Mouse (Mus musculus) MEL-GATA-1-ER (cell line): ENCODE results near the gene Rai1.
A peak's percentile ranks its signal among the peaks of the same experiment; 100 is the strongest.

Experiments
- DNase-seq: peaks from one replicate; pipeline ENCODE4 v3.0.0-alpha.2; 2012; ENCODE audit warnings: low read depth; ENCODE audit errors: extremely low read depth

Gene Rai1

DNA sequence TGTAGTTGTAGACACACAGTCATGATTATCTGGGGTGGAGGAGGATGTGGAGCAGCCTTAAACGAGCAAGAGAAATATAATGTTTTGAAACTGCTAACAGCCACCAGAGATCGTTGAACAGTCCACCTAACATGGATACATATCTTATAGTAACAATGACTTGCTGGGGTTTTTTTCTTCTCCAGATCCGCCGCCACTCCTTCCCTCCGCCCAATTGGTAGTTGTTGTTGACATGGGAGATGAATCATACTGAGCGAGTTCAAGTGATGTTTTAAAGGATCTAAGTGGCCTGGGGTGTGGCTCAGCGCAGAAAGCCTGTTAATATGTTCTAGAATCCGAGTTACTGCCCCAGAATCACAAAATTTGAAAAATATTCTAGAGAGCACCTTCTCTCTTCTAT lies 114.8 kb downstream of the Rai1 start:
- no peak for DNase-seq

GRCm38 (mm10) chr11:60220291-60220804 lies 115.5 kb downstream of the Rai1 start:
- DNase-seq, result peak; percentile 57

DNA sequence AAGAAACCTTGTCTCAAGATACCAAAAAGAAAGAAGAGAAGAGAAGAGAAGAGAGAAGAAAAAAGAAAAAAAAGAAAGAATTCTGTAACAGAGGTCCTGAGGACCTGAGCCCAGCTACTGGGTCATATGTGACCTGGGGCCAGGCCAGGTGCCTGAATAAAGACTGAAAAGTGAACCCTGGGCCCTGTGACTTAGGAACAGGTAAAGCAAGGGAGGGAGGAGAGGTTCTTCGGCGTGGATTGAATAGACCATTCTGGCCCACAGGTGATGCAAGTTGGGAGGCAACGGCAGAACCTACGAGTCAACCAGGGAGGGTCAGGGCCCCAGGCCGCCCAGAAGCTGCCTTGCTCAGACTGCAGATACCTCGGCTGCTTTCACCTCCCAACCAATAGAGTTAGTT lies 116.6 kb downstream of the Rai1 start:
- no peak for DNase-seq

DNA sequence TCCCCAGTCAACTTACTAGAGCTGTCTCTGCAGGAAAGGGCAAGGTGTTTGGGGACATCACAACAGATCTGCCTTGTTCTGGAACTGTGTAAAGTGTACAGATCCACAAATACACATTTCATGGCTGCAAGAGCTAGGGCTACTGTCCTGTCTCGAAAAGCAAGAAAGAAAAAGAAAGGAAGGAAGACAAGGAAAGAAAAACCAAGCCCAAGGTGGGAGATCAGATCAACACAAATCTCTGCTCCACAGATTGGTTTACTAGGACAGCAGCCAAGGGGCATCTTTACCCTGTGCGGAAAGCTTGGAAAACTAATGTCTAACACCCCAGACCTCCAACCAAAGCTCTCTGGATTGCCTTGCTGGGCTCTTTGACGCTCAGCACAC lies 117.3 kb downstream of the Rai1 start:
- no peak for DNase-seq

GRCm38 (mm10) chr11:60222469-60223236 lies 117.8 kb downstream of the Rai1 start, which contains the start of gene Srebf1:
Srebf1 (minus strand) TSS chr11:60222581.
- peak; percentile 49 for DNase-seq

GRCm38 (mm10) chr11:60224676-60225075 lies 119.9 kb downstream of the Rai1 start:
- DNase-seq, result no peak

GRCm38 (mm10) chr11:60225874-60226273 lies 121.1 kb downstream of the Rai1 start:
- DNase-seq, result no peak

- DNase-seq, result no peak
Observed at GRCm38 (mm10) chr11:60228525-60228924, 123.7 kb downstream of the Rai1 start.

- no peak for DNase-seq
Observed at GRCm38 (mm10) chr11:60229821-60230220, 125.0 kb downstream of the Rai1 start.

GRCm38 (mm10) chr11:60230512-60230911 lies 125.7 kb downstream of the Rai1 start:
- no peak for DNase-seq

DNA sequence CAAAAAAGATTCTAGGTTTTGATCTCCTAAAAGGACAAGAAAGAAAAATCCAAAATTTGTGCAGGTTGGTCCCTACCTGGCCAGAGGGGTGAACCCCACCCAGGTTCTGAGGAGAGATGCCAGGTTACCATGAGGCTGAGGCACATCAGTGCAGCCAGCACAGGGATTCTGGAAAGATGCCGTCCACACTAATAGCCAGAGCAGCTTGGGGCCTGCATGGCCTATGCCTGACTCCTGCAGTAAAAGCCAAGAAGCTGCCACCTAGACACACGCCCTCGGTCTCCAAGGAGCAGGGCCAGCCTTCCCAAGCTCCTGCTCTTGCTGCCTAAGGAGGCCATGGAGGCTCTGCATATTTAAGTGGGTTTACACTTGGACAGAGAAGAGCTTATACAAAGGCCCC lies 126.5 kb downstream of the Rai1 start:
- DNase-seq, result no peak

- no peak for DNase-seq
Observed at GRCm38 (mm10) chr11:60231951-60232350, 127.1 kb downstream of the Rai1 start.

DNA sequence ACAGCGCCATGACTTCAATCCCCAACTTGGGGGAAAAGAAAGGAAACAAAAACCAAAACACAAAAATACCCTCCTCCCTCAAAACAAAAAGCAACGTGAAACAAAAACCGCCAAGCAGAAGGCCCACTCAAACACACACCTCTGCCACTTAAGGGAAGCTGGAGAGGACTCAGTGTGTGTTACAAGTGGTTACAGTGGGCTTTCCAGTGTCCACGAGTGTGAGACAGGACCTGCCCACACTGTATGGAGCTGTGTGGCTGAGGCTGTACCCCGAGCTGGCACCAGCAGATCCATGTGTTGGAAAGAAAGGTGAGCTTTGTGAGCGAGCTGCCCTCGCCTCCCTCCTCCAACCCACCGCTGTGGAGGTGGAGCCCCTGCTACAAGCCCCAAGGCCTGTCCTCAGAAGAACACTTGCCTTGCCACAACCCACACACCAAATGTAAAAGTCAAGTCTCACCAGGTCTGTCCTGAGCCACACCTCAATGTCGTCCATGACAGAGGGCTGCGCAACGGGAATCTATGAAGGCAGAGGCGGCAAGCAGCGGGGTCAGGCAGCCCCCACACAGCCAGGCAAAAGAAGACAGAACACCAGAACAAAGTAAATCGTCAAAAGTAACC lies 127.7 kb downstream of the Rai1 start:
- no peak for DNase-seq

GRCm38 (mm10) chr11:60233235-60233634 lies 128.4 kb downstream of the Rai1 start:
- DNase-seq, result no peak

GRCm38 (mm10) chr11:60235351-60235750 lies 130.5 kb downstream of the Rai1 start:
- no peak for DNase-seq

GRCm38 (mm10) chr11:60240509-60240908 lies 135.7 kb downstream of the Rai1 start:
- no peak for DNase-seq

GRCm38 (mm10) chr11:60244503-60245143 lies 139.8 kb downstream of the Rai1 start:
- DNase-seq, result no peak

GRCm38 (mm10) chr11:60246077-60246476 lies 141.3 kb downstream of the Rai1 start:
- no peak for DNase-seq

- no peak for DNase-seq
Observed at GRCm38 (mm10) chr11:60247753-60248550, 143.1 kb downstream of the Rai1 start.
